Mouse (Mus musculus) limb, embryonic 12.5 days (tissue): ENCODE measurements around the gene Necab2. TPM values are rescaled to one million over a fixed set of nuclear protein-coding genes. Genes with fewer than 3 reads are reported as not detected.

ENCODE experiments used
- ATAC-seq: fragments of 200-750 bp; cut with Nextera tagmentation; 2 replicates; pipeline ENCODE4 v1.8.0; 2017; ENCODE audit warnings: low read depth, moderate TSS enrichment; ENCODE audit not compliant: insufficient number of reproducible peaks, insufficient read depth, low FRiP score, low TSS enrichment
- H3K27ac ChIP-seq: fragments of 300-500 bp; sonication (generic); 2 replicates; pipeline ENCODE4 v1.5.1; 2016; ENCODE audit warnings: mild to moderate bottlenecking, moderate library complexity
- H3K27me3 ChIP-seq: fragments of 300-500 bp; sonication (generic); 2 replicates; pipeline ENCODE4 v1.6.1; 2016; ENCODE audit warnings: mild to moderate bottlenecking, moderate library complexity
- H3K36me3 ChIP-seq: fragments of 300-500 bp; sonication (generic); 2 replicates; pipeline ENCODE4 v1.6.1; 2016; ENCODE audit warnings: mild to moderate bottlenecking, moderate library complexity
- H3K4me1 ChIP-seq: fragments of 300-500 bp; sonication (generic); replicated peaks from 2 replicates; pipeline ENCODE4 v1.6.1; 2016
- H3K4me2 ChIP-seq: fragments of 300-500 bp; sonication (generic); 2 replicates; pipeline ENCODE4 v1.6.1; 2016; ENCODE audit warnings: mild to moderate bottlenecking, moderate library complexity
- H3K4me3 ChIP-seq: fragments of 300-500 bp; sonication (generic); replicated peaks from 2 replicates; pipeline ENCODE4 v1.5.1; 2016; ENCODE audit warnings: mild to moderate bottlenecking
- H3K9ac ChIP-seq: fragments of 300-500 bp; sonication (generic); replicated peaks from 2 replicates; pipeline ENCODE4 v1.6.1; 2016; ENCODE audit warnings: mild to moderate bottlenecking, moderate library complexity
- H3K9me3 ChIP-seq: fragments of 300-500 bp; sonication (generic); 2 replicates; pipeline ENCODE4 v1.6.1; 2016; ENCODE audit warnings: mild to moderate bottlenecking, moderate library complexity
- WGBS: fragments of 180-500 bp; shearing (Covaris S2); methylation state at CpG from one replicate; pipeline ENCODE4 v1.1.7; 2016; 5-methylcytosine and 5-hydroxymethylcytosine counted together
- polyA plus RNA-seq: library from polyadenylated mRNA; unstranded; fragments of >200 nt; fragmentation: Nextera tagmentation; extraction: Ambion mirVana; gene quantifications from 2 replicates; pipeline ENCODE4 v1.2.1, GENCODE M21; 2016

Necab2 gene
- polyA plus RNA-seq, 1 experiment from 2014 or later = 5.1 TPM

DNA sequence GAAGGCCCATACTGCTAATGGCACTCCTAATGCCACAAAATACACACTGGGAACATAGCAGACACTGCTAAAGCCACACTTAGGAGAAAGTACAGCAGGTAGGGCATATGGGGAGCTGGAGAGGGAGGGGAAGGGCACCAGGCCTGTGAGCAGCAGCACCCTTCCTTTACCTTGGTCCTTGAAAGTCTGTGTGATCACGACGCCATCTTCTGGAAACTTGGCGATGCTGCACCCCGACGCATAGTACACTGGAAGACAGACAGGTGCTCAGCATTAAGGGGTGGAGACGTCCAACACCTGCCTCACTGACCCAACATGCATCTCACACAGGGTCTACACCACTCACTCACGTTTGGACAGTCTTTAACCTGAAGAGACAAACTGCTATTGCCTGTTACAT is 73.6 kb downstream of the Necab2 start:
- Histone ChIP-seq H3K27ac (no peak overlapping the region), H3K9me3 (no peaks in the 10 kb centered on the region), H3K4me3 (no peak overlapping the region), H3K36me3 (peaks cover 99% of the 10 kb centered on the region), H3K9ac (no peak overlapping the region), H3K27me3 (no peaks in the 10 kb centered on the region), H3K4me2 (no peak overlapping the region), H3K4me1 (no peaks in the 10 kb centered on the region)
- WGBS = 74% methylated on average over 7 of the region's 7 CpGs
- no peak for ATAC-seq

Other genes starting within 250 kb of the Necab2 start
- gene Hsbp1, start 102.2 kb upstream of the Necab2 start, polyA plus RNA-seq = 293 and 299 TPM in 2 replicates
- gene Mlycd, start 51.8 kb upstream of the Necab2 start, polyA plus RNA-seq = 9.3 and 10.5 TPM in 2 replicates
- 0.40 and 0.58 TPM in 2 replicates for gene Osgin1, start 12.6 kb upstream of the Necab2 start, polyA plus RNA-seq
- 0.10 TPM in 1 of 2 replicates, not detected in the other for gene Slc38a8, start 55.0 kb downstream of the Necab2 start, polyA plus RNA-seq
- gene Mbtps1, start 112.0 kb downstream of the Necab2 start, polyA plus RNA-seq = 140 and 147 TPM in 2 replicates
- 33.6 and 35.3 TPM in 2 replicates for gene Hsdl1, start 128.5 kb downstream of the Necab2 start, polyA plus RNA-seq
- not detected in 2 replicates for gene Dnaaf1, start 128.5 kb downstream of the Necab2 start, polyA plus RNA-seq
- gene Taf1c, start 158.5 kb downstream of the Necab2 start, polyA plus RNA-seq = 14.1 and 15.1 TPM in 2 replicates
- 0.14 and 0.41 TPM in 2 replicates for gene Adad2, start 166.0 kb downstream of the Necab2 start, polyA plus RNA-seq
- 0.05 TPM in 2 replicates for gene Kcng4, start 189.0 kb downstream of the Necab2 start, polyA plus RNA-seq
- 0.15 TPM in 1 of 2 replicates, not detected in the other for gene Wfdc1, start 219.6 kb downstream of the Necab2 start, polyA plus RNA-seq